Mouse (Mus musculus): ENCODE data around the gene Prkg1.

DNA sequence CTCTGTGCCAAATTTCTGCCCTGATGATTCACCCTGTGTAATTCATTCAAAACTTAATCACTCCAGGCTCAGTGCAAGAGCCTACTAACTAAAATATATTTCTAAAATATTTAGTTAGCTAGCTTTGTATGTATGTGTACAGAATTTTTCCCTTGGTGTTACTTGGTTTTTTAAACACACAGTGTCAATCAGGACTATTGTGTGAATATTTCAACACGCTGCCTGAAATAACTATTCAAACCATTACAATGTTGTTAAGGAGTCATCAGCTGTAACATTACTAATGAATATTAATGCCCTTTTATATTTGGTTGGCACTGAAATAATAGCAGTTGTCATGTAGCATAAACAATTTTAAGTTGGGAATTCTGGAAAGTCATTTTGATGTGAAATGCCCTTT, 502.4 kb downstream of the Prkg1 start:
- no peak for TF ChIP-seq ZNF384 (IDR thresholded peaks at IDR 0.05; ENCODE audit: low read depth, low read length)
- TF ChIP-seq HCFC1 (IDR thresholded peaks at IDR 0.05; ENCODE audit: borderline replicate concordance, insufficient read depth, low read length) = no peak
- TF ChIP-seq MAFK (IDR thresholded peaks at IDR 0.05; ENCODE audit: insufficient read depth, low read depth, low read length) = no peak
- no peak for TF ChIP-seq ZC3H11A (IDR thresholded peaks at IDR 0.05; ENCODE audit: borderline replicate concordance, low read depth, low read length)

Measured in ES-E14 (cell line).